Mouse (Mus musculus): ENCODE data around the gene Slc25a26.

- TF ChIP-seq CTCF (IDR thresholded peaks at IDR 0.05; ENCODE audit: low read depth) (peak; percentile 92), EP300 (optimal IDR thresholded peaks at IDR 0.05) (no peak)
Observed at GRCm38 (mm10) chr6:94464037-94464891, 35.9 kb upstream of the Slc25a26 start.
